Mouse (Mus musculus): Measurements from ENCODE around the gene Tspear.

- TF ChIP-seq CTCF (IDR thresholded peaks at IDR 0.05) (no peak), EP300 (IDR thresholded peaks at IDR 0.05) (no peak)
Observed at GRCm38 (mm10) chr10:77861675-77862074, 175.3 kb downstream of the Tspear start, which contains the start of gene Gm3285.
